Mouse (Mus musculus) bone marrow macrophage, adult 2 months (primary cell): ENCODE measurements around the gene Mcm3ap.

ENCODE experiments used
- CTCF ChIP-seq: IDR thresholded peaks from 2 replicates; pipeline ENCODE4 v1.5.1; 2012; ENCODE audit warnings: low read depth, mild to moderate bottlenecking, low read length, moderate library complexity
- POLR2A ChIP-seq: IDR thresholded peaks from 2 replicates; pipeline ENCODE4 v1.6.1; 2012; ENCODE audit warnings: mild to moderate bottlenecking, low read depth, low read length, borderline replicate concordance

- no peak for TF ChIP-seq CTCF
- TF ChIP-seq POLR2A, result no peak
Measured at GRCm38 (mm10) chr10:76462721-76463120, 6.0 kb upstream of the Mcm3ap start.
